Mouse (Mus musculus) urinary bladder, adult 18-20 months (tissue): ENCODE data around the gene Atp1a4.

Experiments used
- DNase-seq, 2 experiments: peaks; one replicate each; pipeline ENCODE4 v3.0.0; 2022; ENCODE audit warnings: low spot score in 2 of 2, mixed read lengths in 2 of 2

Gene Atp1a4

DNA sequence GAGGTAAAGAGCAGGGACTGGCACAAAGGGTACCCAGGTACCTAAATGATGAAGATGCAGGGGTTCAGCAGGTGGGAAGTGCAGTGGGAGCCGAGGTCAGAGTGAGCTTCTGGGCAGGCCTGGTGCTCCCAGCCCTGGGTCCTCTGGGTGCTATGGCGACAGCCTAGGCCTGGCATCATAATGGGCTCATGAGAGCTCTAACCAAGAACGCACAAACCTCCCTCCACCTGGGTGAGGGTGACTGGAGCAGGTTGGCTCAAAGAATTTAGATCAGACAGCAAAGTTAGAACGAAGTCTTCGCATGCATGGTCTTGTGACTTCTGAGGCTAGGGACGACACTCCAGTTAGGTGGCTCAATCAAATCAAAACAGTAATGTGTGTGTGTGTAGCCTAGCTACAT, at the start of gene Atp1a4:
Gene Atp1a4, minus strand, starts transcription at position 101 of the 400 bp plus-strand sequence.
- no peak for DNase-seq

DNA sequence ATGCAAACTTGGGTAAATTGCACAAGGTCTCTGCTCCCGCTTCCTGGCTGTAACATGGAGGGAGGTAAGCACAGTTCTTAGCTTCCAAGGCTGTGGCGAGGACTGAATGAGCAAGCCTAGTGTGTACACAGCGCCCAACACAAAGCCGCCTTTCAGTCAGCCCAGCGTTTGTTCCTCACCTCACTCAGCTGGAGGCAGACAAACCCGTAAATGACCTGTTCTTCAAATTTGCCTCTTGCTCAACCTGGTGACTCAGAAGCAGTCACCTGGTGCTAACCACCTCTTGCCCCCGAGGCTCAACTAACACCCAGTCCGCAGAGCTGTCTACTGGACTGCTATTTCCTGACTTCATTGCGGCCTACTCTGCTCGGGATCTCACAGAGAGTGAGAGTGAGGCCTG, 49.7 kb upstream of the Atp1a4 start:
- DNase-seq: peak in 1 of 2 experiments; percentile 52

DNA sequence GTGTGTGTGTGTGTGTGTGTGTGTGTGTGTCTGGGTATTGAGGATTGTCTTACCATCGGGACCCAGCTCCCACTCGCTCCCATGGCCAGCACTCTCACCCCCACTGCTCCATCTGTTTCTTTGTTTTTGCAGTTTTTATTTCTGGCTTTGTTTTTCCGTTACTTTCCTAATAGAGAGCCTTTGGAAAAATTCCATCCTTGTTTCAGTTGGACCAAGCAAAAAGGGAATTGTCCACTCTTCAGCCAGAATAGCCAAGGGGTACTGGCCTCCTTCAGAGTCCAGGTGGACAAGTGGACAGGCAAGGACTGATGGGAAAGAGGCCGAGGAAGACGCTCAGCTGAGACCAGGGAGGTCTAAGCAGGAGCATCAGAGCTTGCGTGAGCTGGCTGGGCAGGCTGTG, 48.7 kb upstream of the Atp1a4 start:
- DNase-seq: no peak

DNA sequence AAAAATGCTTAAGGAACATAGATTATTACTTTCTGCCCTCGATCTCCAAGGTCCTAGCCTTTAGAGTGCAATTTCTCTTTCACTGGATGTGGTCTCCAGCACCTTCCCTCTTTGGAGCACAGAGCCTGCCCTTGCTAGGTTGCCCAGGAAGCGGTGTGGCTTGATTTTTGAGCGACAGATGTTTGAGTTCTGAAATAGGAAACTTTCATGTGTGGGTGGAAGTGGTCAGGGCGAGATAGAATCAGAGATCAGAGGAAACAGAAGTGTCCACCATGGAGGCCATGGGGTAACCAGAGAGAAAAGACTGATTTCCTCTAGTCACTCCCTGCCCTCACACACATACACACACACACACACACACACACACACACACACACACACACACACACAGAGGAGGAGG, 48.0 kb upstream of the Atp1a4 start:
- DNase-seq: no peak

DNA sequence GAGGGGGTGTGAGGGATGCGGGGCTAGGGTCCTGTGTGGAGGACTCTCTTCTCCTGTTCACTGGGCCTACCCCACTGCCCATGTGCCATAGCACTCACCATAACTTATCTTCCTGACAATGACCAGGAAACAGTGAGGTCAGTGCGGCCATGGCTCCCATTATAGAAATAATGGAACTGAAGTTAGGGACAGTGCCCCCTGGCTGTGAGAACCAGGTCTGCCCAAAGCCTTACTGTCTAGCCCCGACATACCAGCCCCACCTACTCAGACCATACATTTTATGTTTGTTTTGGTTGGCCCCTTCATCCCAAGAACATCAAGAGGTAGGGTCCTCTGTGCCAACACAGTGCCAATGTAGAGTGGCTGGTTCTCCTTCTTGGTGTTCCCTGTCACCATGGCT, 47.4 kb upstream of the Atp1a4 start:
- no peak for DNase-seq

DNA sequence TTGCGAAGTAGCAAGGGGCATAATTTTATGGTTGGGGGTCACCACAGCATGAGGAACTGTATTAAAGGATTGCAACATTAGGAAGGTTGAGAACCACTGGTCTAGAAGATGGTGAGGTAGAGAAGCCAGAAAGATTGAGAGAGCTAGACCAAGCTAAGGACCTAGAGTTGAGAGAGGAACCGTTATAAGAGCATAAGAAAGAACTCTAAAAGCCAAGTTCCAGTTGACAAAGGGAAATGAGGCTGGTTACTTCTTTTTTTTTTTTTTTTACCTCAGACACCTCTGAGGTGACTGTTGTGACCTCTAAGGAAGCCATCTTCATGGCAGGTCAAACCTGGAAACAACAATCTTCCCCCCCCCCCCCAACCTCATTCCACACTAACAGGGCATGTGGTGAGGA, 46.9 kb upstream of the Atp1a4 start:
- no peak for DNase-seq

DNA sequence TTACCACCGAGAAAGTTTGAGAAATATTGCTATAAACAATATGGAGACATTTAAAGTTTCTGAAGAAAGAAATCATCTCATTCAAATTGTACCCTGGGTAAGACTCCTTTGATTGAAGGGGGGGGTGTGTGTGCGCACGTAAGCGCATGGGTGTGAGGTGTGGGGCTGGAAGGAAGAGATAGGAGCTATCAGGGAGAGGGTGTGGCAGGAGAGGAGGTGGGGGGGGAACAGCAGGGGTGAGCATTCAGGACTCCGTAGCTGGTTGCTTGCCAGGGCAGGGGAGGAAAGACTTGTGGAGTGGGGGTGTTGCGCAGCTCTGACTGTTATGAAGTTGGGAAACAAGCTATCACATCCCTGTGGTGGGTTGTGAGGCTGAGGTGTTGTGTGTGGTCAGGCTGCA, 46.2 kb upstream of the Atp1a4 start:
- no peak for DNase-seq

DNA sequence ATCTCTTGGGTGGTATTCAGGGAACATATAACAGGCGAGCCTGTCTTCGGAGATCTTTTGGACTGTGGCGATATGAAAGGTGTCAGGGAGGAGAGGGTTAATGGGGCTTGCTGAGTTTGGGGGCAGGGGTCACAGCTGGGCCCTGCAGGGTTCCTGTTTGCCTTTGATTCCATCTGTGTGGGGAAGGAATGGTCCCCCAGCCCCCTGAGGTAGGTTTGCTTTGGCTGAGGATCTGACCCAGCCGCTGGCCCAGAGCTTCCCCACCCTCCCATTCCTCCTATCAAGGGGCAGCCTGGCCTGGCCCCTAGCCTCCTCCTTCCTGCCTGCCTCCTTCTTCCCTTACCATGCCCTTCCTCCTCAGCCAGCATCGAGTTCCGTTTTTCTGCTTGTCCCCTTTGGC, 44.6 kb upstream of the Atp1a4 start:
- DNase-seq: no peak

DNA sequence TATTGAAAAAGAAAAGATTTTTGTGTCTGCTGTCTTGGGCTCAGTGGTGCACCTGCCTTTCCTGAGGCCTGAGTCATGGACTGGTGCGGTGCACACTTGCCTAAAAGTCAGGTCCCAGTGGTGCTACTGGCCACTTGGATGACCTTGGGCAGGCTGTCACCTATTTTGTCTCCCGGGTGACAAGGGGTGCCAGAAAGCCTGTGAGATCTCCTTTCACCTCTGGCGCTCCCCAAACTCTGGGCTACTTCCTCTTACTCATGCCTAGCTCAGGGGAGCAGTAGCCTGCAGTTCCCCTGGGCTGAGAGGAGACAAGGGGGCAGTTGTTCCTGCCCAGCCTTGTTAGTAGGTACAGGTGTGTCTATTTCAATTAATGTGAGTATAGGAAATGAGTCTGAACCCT, 44.1 kb upstream of the Atp1a4 start:
- no peak for DNase-seq

DNA sequence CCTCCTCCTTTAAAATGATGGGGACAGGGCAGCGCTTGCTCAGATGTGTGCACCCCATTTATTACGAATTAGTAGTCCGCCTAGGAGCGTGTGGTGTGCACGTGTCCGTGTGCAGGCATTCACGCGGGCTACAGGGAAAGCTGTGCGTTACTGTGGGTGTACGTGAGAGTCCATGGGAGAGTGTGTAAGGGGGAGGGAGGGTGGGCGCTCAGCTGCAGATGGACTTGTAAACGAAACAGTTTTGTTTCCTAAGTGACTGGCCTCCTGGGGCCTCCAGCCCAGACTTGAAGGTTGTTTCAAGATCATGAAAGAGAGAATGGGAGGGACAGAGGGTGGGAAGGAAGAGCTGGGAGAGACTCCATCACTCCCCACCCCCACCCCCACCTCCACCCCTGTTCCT, 43.0 kb upstream of the Atp1a4 start:
- DNase-seq: no peak

DNA sequence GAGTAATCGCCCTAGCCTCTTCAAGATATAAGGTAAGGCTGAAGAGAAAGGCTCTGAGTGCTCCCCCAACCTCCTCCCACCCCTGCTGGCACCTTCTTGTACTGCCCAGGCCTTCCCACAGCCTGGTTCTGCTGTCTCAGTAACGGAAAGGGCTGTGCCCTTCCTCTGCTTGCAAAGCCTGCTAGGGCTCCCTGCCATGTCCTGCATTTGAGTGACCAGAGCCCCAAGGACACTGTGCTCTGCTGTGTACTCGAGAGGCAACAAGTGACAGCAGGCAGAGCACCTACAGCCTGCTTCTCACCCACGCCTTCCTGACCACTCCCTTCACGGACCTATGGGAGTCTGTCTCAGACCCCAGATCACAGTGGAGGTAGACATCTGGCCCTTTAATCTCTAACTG, 42.0 kb upstream of the Atp1a4 start:
- no peak for DNase-seq

DNA sequence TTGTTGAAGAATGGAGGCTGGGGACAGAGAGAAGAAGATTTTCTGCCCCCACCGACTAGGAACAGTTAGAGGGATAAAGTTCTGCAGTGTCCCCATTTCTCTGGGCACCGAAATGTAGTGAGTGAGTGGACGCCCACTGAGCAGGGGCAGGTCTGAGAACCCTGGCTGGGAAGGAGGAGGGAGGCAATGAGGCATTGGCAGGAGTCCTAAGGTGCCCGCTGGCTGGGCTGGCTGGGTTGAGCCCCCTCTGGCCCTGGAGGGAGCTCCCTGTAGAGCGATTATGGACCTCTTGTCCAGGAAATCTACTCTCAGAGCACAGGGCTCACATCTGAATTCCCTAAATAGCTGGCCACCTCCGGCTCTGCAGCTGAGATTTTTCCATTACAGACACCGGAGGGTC, 41.3 kb upstream of the Atp1a4 start:
- DNase-seq: no peak

DNA sequence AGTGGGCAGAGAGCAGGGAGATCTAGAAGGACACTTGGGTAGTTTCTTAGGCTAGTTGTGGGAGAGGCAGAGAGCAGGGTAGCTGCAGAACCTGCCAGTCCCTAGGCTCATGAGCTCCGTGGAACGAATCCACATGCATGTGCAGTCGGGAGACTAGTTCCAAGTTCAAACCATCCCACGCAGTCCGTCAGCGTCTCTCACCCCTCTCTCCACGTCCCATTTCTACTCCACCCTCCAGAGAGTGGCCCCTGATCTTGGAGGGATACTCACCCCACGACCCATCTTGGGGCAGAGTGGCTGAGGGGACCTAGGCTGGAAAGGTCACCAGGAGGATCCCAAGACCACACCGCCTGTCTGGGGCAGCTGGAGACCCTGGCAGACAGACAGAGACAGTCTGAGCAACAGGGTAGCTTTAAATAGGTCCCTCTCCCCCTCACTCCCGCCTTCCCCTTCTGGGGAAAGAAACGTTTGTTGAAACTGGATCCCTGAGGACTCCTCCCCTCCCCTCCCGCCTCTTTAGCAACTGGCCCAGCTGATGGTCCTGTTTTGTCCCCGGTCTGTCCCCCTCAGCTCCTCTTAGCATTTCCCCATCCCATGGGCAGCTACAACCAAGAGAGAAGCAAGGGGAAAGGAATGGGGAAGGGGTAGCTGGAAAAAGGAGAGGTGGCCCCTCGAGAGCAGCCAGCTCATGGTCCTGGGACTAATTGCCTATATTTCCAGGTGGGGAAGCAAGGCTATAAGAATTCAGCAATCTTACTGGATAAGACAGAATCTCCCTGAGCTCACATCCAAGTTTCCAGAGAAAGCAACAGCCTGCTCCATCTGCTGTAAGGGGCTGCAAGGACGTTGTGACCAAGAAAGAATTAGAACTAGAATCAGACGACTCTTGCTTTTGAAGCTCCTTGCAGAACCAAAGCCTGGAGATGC, 39.7 kb upstream of the Atp1a4 start, which contains the start of gene Atp1a2:
Gene Atp1a2, minus strand, starts transcription at position 454 of the 927 bp plus-strand sequence.
- DNase-seq: peak in 1 of 2 experiments; percentile 50

DNA sequence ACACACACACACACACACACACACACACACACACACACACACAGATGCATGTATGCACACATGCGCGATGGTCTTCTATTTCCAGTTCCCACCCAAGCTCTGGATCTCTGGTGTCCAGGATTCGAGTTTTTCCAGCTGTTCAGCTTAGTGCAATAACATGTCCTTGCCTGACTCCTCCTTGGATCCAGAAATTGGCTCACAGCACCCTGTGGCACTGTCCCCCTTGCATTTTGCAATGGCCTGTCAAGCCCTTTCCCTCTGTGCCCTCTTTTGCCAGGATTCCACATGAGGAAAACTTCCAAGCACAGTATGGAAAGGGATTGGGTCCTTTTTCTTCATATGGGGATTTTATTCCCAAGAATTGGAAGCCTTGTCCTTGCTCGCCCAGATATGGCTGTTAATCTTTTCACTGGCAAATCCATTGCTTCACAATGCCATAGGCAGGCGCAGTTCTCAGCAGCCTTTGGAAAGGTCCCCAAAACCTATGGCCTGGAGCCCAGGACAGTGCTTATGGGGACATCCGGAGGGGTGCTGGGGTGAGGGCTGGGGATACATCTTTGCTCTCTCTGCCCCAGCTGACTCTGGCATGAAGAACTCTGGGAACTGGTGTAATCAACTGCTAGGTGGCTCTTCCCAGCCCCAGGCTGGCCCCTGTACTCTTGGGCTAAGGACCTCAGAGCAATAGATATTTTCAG, 38.7 kb upstream of the Atp1a4 start:
- peak in 1 of 2 experiments; percentile 48 for DNase-seq

DNA sequence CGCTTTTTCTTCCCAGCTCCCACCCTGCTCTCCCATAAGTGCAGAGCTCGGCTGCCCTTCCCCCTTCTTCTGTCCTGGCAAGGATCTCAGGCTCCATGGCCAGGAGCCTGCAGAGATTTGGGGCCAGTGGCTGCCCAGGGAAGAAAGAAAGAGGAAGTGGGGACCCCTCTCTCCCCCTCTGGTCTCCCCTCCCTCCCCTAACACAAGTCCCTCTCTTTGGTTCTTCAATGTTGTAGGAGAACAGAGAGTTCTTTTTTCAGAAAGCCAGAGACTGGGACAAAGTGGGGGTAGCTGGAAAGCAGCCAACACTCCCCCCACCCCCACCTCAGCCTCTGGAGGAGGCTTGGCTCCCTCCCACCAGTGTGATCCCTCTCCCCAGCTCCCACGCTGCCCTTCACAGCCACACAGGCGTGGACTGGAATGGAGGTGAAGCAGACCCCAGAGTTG, 37.6 kb upstream of the Atp1a4 start:
- no peak for DNase-seq

DNA sequence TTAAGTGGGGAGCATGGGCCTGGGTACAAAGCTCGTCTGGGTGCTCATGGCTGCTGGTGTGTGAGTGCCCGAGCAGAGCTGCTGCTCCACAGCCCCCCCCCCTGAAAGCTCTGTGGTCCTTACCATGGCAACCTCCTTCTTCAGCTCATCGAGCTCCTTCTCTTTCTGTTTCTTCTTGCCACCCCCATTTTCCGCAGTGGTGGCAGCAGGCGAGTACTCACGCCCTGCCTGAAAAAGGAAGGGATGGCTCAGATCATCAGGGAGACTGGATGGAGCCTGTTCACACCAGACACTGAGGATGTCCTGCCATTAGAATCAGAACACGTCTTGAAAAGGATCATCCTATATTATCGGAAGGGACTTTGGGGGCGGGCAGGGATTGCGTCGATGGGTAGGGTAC, 35.2 kb upstream of the Atp1a4 start:
- no peak for DNase-seq

DNA sequence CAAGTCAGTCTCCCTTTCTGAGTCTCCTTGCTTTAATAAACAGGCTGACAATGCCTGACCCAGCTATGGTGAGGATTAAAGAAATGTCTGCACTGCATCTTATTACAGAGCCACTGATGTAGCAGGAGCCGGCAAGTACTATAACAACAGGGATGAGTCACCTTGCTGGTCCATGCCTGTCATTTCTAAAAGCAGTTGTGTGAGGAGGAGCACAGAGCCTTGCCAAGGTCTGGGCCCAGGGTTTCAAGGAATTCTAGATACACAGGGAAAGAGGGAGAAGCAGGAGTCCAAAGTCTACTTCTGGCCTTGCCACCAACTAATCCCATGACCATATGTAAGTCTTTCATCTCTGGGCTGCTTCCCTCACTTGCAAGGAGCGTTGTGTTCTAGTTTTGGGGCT, 34.7 kb upstream of the Atp1a4 start:
- no peak for DNase-seq

DNA sequence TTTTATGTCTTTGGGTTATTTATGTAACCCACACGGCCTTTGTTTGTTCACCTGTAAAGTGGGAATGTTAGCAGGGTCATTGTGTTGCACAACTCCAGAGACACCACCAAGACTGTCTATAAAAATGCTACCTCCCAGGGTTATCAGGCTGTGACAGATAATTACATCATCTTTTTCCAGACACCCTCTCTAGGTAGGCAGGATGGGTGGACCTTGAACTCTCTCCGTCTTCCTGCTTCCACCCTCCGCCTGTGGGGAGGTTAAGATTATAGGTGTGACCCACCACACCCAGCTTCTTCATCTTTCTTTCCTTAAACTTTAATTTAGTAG, 31.4 kb upstream of the Atp1a4 start:
- DNase-seq: no peak

DNA sequence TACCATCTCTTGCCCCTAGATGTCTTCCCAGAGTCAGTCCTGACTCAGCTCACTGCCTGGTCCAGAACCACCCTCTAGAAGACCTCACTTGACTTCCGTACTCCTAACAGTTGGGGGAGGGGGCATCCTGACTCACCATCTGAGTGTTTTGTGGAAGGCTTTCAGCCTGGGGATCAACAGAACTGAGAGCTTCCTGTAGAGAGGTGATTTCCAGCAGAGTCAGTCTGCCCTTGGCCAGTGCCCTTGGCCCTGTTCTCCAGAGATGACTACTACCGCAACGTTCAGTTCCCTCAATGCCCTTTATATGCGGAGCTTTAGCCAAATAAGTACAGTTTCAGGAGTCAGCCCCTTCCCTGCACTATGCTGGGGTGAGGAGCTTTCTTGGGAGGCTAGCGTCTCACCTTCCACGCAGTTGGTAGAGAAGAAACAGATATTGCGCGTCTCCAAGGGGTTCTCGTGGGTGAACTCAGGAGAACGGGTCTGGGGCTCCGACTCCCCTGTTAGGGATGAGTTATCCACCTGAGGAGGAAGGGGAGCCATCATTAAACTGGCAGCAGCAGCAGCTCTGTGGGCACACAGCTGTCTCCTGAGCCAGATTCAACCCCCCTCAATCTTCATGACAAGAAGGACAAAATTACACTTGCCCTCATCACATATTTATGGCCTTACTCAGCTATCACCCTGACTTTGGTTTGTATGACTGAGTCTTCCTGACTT, 30.8 kb upstream of the Atp1a4 start:
- no peak for DNase-seq

DNA sequence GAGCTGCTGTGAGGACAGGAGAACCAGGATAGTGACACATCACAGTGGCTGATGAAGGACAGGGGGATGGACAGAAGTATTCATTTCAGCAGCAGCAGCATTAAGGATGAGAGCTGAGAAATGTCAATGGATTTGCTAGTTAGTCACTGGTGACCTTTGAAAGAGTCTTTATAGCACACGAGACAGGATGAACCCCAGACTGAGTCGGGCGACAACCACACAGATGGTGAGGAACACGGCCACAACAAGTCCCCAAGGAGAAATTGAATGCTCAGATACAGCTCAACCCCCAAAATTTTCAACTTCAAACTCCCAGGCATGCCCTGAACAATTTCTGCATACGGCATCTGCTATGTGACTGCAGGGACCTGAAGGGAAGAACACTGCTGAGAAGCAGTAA, 28.5 kb upstream of the Atp1a4 start:
- no peak for DNase-seq

DNA sequence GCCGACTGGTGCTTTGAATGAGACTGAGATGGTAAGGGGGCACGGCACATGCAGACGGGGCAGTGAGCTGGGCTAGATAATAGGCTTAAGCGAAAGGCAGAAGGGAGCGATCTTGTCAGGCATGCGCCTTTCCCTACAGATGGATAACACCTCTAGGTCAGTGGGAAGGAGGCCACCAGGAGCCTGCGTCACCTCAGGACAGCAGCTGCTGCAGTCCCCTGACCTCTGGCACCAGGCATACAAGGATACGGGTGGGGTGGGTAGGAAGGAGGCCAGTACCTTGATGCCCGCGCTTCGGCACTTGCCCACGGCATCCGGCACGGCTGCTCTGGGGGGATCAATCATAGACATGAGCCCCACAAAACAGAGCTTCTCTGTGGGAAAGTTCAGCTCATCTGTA, 26.0 kb upstream of the Atp1a4 start:
- DNase-seq: no peak

DNA sequence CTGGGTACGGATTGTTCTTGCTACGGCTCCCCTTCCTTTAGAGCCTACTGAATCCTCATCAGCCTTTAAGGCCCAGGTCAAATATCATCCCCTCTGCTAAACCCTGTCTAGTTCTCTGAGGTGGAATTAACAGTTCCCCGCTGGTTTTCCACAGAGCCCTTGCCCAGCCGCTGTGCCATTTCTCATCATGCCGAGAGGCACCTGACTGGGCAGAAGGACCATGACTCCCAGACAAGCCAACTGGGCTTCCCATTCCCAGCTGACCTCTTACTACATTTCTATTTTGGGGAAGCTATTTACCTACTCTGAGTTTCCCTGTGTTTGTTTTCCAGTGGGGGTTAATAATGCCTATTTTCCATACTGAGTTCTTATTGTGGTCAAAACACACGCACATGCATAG, 24.9 kb upstream of the Atp1a4 start:
- no peak for DNase-seq
